Mouse (Mus musculus): ENCODE measurements around the gene Lpcat2b. TPM values are rescaled to one million over a fixed set of nuclear protein-coding genes. Genes with fewer than 3 reads are reported as not detected.

Gene Lpcat2b
- polyA plus RNA-seq, 1 experiment from 2014 or later, result not detected

DNA sequence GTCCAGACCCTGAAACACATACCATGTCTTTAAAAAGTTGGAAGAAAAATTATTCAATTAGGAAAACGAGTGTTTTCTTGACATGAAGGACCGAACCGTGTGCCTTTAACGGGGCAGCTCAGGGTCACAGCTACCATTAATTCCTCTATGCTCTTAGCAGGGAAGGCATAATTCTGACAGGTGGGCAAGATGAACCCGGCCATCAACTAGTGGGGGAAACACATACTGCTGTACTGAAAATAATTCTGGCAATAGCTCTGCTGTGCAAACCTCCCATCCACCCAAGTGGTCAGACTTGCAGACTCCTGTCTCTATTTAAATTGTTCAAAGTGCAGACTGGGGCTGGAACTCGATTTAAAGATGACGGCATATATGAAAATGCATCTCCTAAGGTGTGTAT, 7.0 kb downstream of the Lpcat2b start:
- Histone ChIP-seq H3K4me2 (ENCODE audit: low read depth, low read length) (peak overlapping the region; percentile 86), H3K9me3 (replicated peaks; ENCODE audit: control insufficient read depth, low read length) (no peaks in the 10 kb centered on the region), H3K36me3 (ENCODE audit: control insufficient read depth, insufficient read depth, low read length) (no peaks in the 10 kb centered on the region), H3K27me3 (ENCODE audit: control insufficient read depth, insufficient read depth, low read length) (no peaks in the 10 kb centered on the region), H3K4me3 (replicated peaks; ENCODE audit: low read length) (peak overlapping the region; percentile 82), H3K9ac (ENCODE audit: low read length) (peak overlapping the region; percentile 96), H3K27ac (ENCODE audit: low read length) (peak overlapping the region; percentile 88), H3K4me1 (ENCODE audit: control insufficient read depth, insufficient read depth, low read length) (peaks cover 7% of the 10 kb centered on the region)
- WGBS, result 18% methylated on average over 7 of the region's 7 CpGs
- ATAC-seq (ENCODE audit: insufficient read depth, low FRiP score), result no peak

DNA sequence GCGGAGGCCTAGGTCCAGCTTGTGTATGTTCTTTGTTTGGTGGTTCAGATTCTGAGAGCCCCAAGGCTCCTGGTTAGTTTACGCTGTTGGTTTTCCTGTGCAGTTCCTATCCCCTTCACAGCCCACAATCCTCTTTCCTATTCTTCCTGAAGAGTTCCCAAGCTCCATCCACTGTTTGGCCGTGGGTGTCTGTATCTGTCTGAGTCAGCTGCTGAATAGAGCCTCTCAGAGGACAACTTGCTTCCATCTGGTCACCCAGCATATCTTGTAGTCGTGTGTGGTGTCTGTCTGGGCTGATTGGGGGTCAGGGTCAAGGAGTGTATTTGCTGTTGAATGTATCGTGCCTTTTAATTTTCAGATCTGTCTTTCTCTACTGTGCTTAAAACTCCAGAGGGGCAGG, 10.5 kb downstream of the Lpcat2b start:
- H3K4me3 ChIP-seq (replicated peaks; ENCODE audit: low read length), result no peak overlapping the region
- WGBS, result 80% methylated on average over 5 of the region's 5 CpGs
- peaks cover 7% of the 10 kb centered on the region for H3K4me1 ChIP-seq (ENCODE audit: control insufficient read depth, insufficient read depth, low read length)
- no peak overlapping the region for H3K9ac ChIP-seq (ENCODE audit: low read length)
- no peaks in the 10 kb centered on the region for H3K36me3 ChIP-seq (ENCODE audit: control insufficient read depth, insufficient read depth, low read length)
- no peak overlapping the region for H3K27ac ChIP-seq (ENCODE audit: low read length)
- no peaks in the 10 kb centered on the region for H3K27me3 ChIP-seq (ENCODE audit: control insufficient read depth, insufficient read depth, low read length)
- no peaks in the 10 kb centered on the region for H3K9me3 ChIP-seq (replicated peaks; ENCODE audit: control insufficient read depth, low read length)
- H3K4me2 ChIP-seq (ENCODE audit: low read depth, low read length), result no peak overlapping the region
- no peak for ATAC-seq (ENCODE audit: insufficient read depth, low FRiP score)

DNA sequence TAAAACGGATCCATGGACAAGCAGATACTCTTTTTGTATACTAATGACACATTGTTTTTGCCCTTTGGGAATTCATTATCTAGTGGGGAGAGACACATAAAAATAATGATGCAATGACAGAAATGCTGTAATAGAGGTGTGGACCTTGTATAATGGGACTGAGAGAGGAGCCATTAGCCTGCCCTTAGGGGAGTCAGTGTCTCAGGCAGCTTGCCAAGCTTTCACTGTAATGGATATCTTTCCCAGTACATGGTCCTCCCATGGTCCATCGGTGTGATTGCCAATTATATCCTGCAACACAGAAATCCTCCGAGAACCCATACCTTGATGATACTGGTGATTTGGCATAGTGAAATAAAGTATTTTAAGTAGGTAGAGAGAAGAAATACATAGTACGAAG, 12.9 kb downstream of the Lpcat2b start:
- Histone ChIP-seq H3K27ac (ENCODE audit: low read length) (no peak overlapping the region), H3K4me3 (replicated peaks; ENCODE audit: low read length) (no peak overlapping the region), H3K4me1 (ENCODE audit: control insufficient read depth, insufficient read depth, low read length) (no peaks in the 10 kb centered on the region), H3K27me3 (ENCODE audit: control insufficient read depth, insufficient read depth, low read length) (no peaks in the 10 kb centered on the region), H3K4me2 (ENCODE audit: low read depth, low read length) (no peak overlapping the region), H3K9ac (ENCODE audit: low read length) (no peak overlapping the region), H3K9me3 (replicated peaks; ENCODE audit: control insufficient read depth, low read length) (no peaks in the 10 kb centered on the region), H3K36me3 (ENCODE audit: control insufficient read depth, insufficient read depth, low read length) (no peaks in the 10 kb centered on the region)
- no peak for ATAC-seq (ENCODE audit: insufficient read depth, low FRiP score)
- WGBS, result 89% methylated on average over 4 of the region's 4 CpGs

DNA sequence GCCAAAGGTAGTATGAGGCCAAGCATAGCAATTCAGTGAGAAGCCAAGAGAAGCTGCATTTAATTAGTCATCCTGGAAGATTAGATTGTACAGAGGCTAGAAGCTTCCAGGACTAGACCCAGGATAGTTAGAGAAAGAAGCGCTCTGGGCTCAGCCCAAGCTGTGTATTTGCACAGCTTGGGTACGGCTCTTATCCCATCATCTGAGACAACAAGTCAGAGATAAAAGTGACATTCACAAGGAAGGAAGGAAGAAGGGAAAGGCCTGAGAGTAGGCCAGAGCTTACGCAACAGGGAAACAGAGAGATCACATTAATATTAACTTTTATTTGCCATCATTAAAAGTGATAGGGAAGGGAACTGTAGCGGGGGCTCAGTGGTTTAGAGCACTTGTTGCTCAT, 16.6 kb downstream of the Lpcat2b start:
- 73% methylated on average over 4 of the region's 4 CpGs for WGBS
- Histone ChIP-seq H3K4me2 (ENCODE audit: low read depth, low read length) (no peak overlapping the region), H3K36me3 (ENCODE audit: control insufficient read depth, insufficient read depth, low read length) (no peaks in the 10 kb centered on the region), H3K4me3 (replicated peaks; ENCODE audit: low read length) (no peak overlapping the region), H3K27ac (ENCODE audit: low read length) (no peak overlapping the region), H3K9ac (ENCODE audit: low read length) (no peak overlapping the region), H3K4me1 (ENCODE audit: control insufficient read depth, insufficient read depth, low read length) (no peaks in the 10 kb centered on the region), H3K27me3 (ENCODE audit: control insufficient read depth, insufficient read depth, low read length) (no peaks in the 10 kb centered on the region), H3K9me3 (replicated peaks; ENCODE audit: control insufficient read depth, low read length) (no peaks in the 10 kb centered on the region)
- no peak for ATAC-seq (ENCODE audit: insufficient read depth, low FRiP score)

DNA sequence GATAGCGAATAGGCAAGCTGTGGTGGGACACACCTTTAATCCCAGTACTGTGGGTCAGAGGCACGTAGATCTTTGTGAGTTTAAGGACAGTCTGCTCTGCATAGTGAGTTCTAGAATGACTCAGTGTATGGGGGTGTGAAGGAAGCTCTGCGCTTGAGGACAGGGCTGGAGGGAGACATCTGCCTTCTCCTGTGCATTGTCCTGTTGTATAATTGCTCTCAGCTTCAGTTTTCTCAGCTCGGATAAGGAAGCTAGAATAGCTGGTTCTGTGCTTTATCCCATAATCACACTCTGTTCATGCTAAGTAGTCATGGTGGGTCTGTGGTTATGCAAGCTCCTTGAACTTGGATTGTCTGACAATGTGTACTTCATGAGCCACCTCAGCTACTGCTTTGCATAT, 17.4 kb downstream of the Lpcat2b start:
- Histone ChIP-seq H3K4me1 (ENCODE audit: control insufficient read depth, insufficient read depth, low read length) (no peaks in the 10 kb centered on the region), H3K9ac (ENCODE audit: low read length) (no peak overlapping the region), H3K27me3 (ENCODE audit: control insufficient read depth, insufficient read depth, low read length) (no peaks in the 10 kb centered on the region), H3K9me3 (replicated peaks; ENCODE audit: control insufficient read depth, low read length) (no peaks in the 10 kb centered on the region), H3K4me2 (ENCODE audit: low read depth, low read length) (no peak overlapping the region), H3K36me3 (ENCODE audit: control insufficient read depth, insufficient read depth, low read length) (no peaks in the 10 kb centered on the region), H3K4me3 (replicated peaks; ENCODE audit: low read length) (no peak overlapping the region), H3K27ac (ENCODE audit: low read length) (no peak overlapping the region)
- WGBS, result 87% methylated on average over 4 of the region's 4 CpGs
- no peak for ATAC-seq (ENCODE audit: insufficient read depth, low FRiP score)

DNA sequence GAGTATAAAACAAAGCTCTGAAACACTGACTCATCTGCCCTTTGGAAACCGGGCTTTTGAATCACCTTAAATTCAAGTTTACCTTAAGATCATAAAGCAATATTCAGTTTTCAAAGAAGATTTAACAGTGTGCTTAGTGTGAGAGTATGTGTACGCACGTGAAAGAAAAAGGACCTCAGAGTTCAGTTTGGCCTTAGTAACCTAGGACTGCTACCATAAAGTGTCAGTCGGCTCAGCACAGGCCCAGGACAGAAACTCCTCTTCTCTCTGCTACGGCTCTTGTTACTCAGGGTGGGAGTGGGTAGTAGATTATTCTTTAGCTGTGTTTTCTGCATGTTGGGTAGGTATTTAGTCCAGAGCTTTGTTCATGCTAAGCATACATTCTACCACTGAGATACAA, 18.3 kb downstream of the Lpcat2b start:
- no peak overlapping the region for H3K27ac ChIP-seq (ENCODE audit: low read length)
- H3K9me3 ChIP-seq (replicated peaks; ENCODE audit: control insufficient read depth, low read length), result no peaks in the 10 kb centered on the region
- no peak overlapping the region for H3K4me3 ChIP-seq (replicated peaks; ENCODE audit: low read length)
- no peaks in the 10 kb centered on the region; the same call in 1 of the 2 replicates for H3K36me3 ChIP-seq (ENCODE audit: control insufficient read depth, insufficient read depth, low read length)
- 80% methylated on average over 5 of the region's 5 CpGs for WGBS
- no peak for ATAC-seq (ENCODE audit: insufficient read depth, low FRiP score)
- H3K27me3 ChIP-seq (ENCODE audit: control insufficient read depth, insufficient read depth, low read length), result no peaks in the 10 kb centered on the region
- H3K4me2 ChIP-seq (ENCODE audit: low read depth, low read length), result no peak overlapping the region
- no peak overlapping the region for H3K9ac ChIP-seq (ENCODE audit: low read length)
- H3K4me1 ChIP-seq (ENCODE audit: control insufficient read depth, insufficient read depth, low read length), result no peaks in the 10 kb centered on the region

DNA sequence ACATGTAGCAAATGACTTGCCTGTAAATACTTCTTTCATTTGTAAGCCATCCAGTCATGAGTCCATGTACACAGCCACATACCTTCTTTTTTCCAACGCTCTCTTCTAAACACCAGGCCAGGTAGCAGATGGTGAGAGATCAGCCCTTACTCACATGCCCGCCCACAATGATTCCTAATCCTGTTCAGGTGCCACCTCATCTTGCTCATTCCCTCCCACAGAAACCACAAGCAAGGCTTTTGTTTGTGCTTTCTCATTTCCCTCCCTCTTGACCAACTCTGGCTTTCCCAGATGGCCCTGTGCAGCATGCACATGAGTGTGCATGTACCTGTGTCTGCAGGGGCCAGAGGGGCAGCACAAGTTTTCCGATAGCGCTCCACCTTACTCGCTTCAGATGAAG, 18.9 kb downstream of the Lpcat2b start:
- 90% methylated on average over 5 of the region's 5 CpGs for WGBS
- no peak overlapping the region for H3K27ac ChIP-seq (ENCODE audit: low read length)
- H3K4me1 ChIP-seq (ENCODE audit: control insufficient read depth, insufficient read depth, low read length), result no peaks in the 10 kb centered on the region
- no peaks in the 10 kb centered on the region for H3K27me3 ChIP-seq (ENCODE audit: control insufficient read depth, insufficient read depth, low read length)
- no peaks in the 10 kb centered on the region; the same call in 1 of the 2 replicates for H3K36me3 ChIP-seq (ENCODE audit: control insufficient read depth, insufficient read depth, low read length)
- H3K9ac ChIP-seq (ENCODE audit: low read length), result no peak overlapping the region
- H3K4me3 ChIP-seq (replicated peaks; ENCODE audit: low read length), result no peak overlapping the region
- H3K4me2 ChIP-seq (ENCODE audit: low read depth, low read length), result no peak overlapping the region
- ATAC-seq (ENCODE audit: insufficient read depth, low FRiP score), result no peak
- no peaks in the 10 kb centered on the region for H3K9me3 ChIP-seq (replicated peaks; ENCODE audit: control insufficient read depth, low read length)

DNA sequence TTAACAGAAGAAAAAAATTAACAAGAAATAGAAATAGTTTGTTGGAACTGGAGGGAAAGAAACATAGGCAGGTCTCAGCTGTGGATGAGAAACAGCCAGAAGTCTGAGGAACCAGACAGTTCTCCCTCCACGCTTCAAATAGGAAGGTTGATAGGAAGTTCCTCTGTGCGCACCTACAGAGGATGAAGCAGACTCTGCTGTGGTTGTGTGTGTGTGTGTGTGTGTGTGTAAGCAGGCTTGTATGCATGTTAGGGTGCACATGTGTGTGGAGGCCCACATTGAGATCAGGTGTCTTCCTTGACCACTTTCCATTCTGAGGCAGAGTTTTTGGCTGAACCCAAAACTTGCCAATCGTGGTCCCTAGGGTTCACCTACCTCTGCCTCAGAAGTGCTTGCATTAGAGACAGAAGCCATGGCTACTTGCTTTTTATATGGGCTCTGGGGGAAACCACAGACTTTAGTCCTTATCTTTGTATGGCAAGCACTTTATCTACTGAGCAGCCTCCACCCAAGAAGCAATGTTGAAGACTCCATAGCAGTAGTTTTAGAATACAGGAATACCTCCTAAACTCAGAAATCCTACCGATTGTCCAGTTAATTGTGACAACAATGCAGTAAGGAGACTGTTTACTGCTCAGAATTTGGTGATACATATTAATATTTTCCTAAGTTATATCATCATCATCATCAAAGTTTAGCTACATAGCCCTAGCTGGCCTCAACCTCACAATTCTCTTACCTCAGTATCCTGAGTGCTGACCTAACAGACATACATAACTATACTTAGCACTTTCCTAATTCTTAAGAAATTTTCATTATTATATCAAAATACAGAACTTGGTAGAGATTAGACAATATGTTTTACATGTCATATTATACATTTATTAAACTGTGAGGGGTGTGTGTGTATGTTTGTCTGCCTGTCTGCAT, 31.1 kb downstream of the Lpcat2b start:
- H3K27ac ChIP-seq (ENCODE audit: low read length), result no peak overlapping the region
- H3K4me2 ChIP-seq (ENCODE audit: low read depth, low read length), result no peak overlapping the region
- ATAC-seq (ENCODE audit: insufficient read depth, low FRiP score), result no peak
- no peak overlapping the region for H3K4me3 ChIP-seq (replicated peaks; ENCODE audit: low read length)
- H3K36me3 ChIP-seq (ENCODE audit: control insufficient read depth, insufficient read depth, low read length), result no peaks in the 10 kb centered on the region
- WGBS, result 91% methylated on average over 4 of the region's 4 CpGs
- H3K9me3 ChIP-seq (replicated peaks; ENCODE audit: control insufficient read depth, low read length), result no peaks in the 10 kb centered on the region
- no peak overlapping the region for H3K9ac ChIP-seq (ENCODE audit: low read length)
- H3K27me3 ChIP-seq (ENCODE audit: control insufficient read depth, insufficient read depth, low read length), result no peaks in the 10 kb centered on the region
- H3K4me1 ChIP-seq (ENCODE audit: control insufficient read depth, insufficient read depth, low read length), result no peaks in the 10 kb centered on the region

DNA sequence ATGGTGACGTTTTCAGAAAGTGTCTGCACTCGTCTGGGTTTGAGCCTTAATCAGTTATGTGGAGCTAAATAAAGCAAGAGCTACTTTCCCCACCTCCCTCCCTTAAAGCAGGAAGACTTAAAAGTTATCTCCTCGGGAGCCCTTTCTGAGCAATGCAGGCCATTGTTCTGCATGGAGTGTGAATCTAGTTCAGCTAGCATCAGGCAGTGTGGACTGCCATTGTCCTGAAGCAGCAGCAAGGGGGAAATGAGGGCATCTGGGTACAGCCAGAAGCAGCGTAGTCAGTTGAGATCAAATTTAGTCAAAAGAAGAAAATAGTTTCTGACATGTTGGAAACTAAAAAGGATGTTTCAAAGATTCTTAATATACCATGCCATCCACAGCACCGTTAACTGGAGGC, 35.2 kb downstream of the Lpcat2b start:
- Histone ChIP-seq H3K9ac (ENCODE audit: low read length) (no peak overlapping the region), H3K27me3 (ENCODE audit: control insufficient read depth, insufficient read depth, low read length) (no peaks in the 10 kb centered on the region), H3K9me3 (replicated peaks; ENCODE audit: control insufficient read depth, low read length) (no peaks in the 10 kb centered on the region), H3K4me2 (ENCODE audit: low read depth, low read length) (no peak overlapping the region), H3K4me1 (ENCODE audit: control insufficient read depth, insufficient read depth, low read length) (no peaks in the 10 kb centered on the region), H3K36me3 (ENCODE audit: control insufficient read depth, insufficient read depth, low read length) (no peaks in the 10 kb centered on the region), H3K4me3 (replicated peaks; ENCODE audit: low read length) (no peak overlapping the region), H3K27ac (ENCODE audit: low read length) (no peak overlapping the region)
- no peak for ATAC-seq (ENCODE audit: insufficient read depth, low FRiP score)
- WGBS, result 58% methylated on average over 5 of the region's 5 CpGs

Data from stomach, embryonic 16.5 days (tissue).